Mouse (Mus musculus) heart, postnatal 0 days (tissue): ENCODE data around the gene Spaca7. TPM values are rescaled to one million over a fixed set of nuclear protein-coding genes. Genes with fewer than 3 reads are reported as not detected.
"Not testable (repeated sequence)": the region's sequence is repeated elsewhere in the genome, so short reads cannot be mapped to it uniquely, and the experiment has no call there.

Experiments used
- ATAC-seq: fragments of 200-750 bp; cut with Nextera tagmentation; 2 replicates; pipeline ENCODE4 v1.8.0; 2017; ENCODE audit warnings: low read depth, moderate number of reproducible peaks, moderate library complexity; ENCODE audit not compliant: insufficient read depth
- DNase-seq: peaks from one replicate; pipeline ENCODE4 v3.0.0-alpha.2; 2016; ENCODE audit warnings: low spot score
- H3K27ac ChIP-seq: fragments of 300-500 bp; sonication (generic); 2 replicates; pipeline ENCODE4 v1.5.1; 2014; ENCODE audit warnings: low read depth, mild to moderate bottlenecking
- H3K27me3 ChIP-seq: fragments of 300-500 bp; sonication (generic); 2 replicates; pipeline ENCODE4 v1.6.1; 2014; ENCODE audit warnings: low read length, mixed read lengths; ENCODE audit not compliant: control insufficient read depth, insufficient read depth
- H3K36me3 ChIP-seq: fragments of 300-500 bp; sonication (generic); replicated peaks from 2 replicates; pipeline ENCODE4 v1.6.1; 2014; ENCODE audit warnings: low read length, mixed read lengths; ENCODE audit not compliant: control insufficient read depth, insufficient read depth
- H3K4me1 ChIP-seq: fragments of 300-500 bp; sonication (generic); 2 replicates; pipeline ENCODE4 v1.6.1; 2014; ENCODE audit warnings: antibody characterized with exemption; ENCODE audit not compliant: control insufficient read depth, insufficient read depth
- H3K4me2 ChIP-seq: fragments of 300-500 bp; sonication (generic); 2 replicates; pipeline ENCODE4 v1.6.1; 2014; ENCODE audit warnings: low read depth, mild to moderate bottlenecking, low read length, moderate library complexity
- H3K4me3 ChIP-seq: fragments of 300-500 bp; sonication (generic); 2 replicates; pipeline ENCODE4 v1.5.1; 2014; ENCODE audit warnings: low read depth, low read length
- H3K9ac ChIP-seq: fragments of 300-500 bp; sonication (generic); replicated peaks from 2 replicates; pipeline ENCODE4 v1.6.1; 2014; ENCODE audit warnings: low read depth, low read length, mixed read lengths
- H3K9me3 ChIP-seq: fragments of 300-500 bp; sonication (generic); replicated peaks from 2 replicates; pipeline ENCODE4 v1.6.1; 2016; ENCODE audit warnings: low read length; ENCODE audit not compliant: control insufficient read depth
- CTCF ChIP-seq: IDR thresholded peaks from 2 replicates; pipeline ENCODE4 v1.5.1; 2016; ENCODE audit warnings: antibody characterized with exemption, control low read depth, low read depth
- EP300 ChIP-seq: IDR thresholded peaks from 2 replicates; pipeline ENCODE4 v1.6.1; 2016; ENCODE audit warnings: antibody characterized with exemption, low read depth
- WGBS: fragments of 180-500 bp; shearing (Covaris S2); extraction: QIAGEN DNeasy Blood & Tissue Kit; methylation state at CpG from one replicate; pipeline ENCODE4 v1.1.7; 2014; 5-methylcytosine and 5-hydroxymethylcytosine counted together
- polyA plus RNA-seq: library from polyadenylated mRNA; unstranded; fragments of >200 nt; fragmentation: Nextera tagmentation; extraction: Ambion mirVana; gene quantifications from 2 replicates; pipeline ENCODE4 v1.2.1, GENCODE M21; 2015
- total RNA-seq: library from RNA; depleted of rRNA; stranded (reverse); fragments of >200 nt; gene quantifications from 2 replicates; pipeline ENCODE4 v1.2.3, GENCODE M21; 2014; ENCODE audit warnings: low replicate concordance

The Spaca7 gene
- total and polyA plus RNA-seq, 2 experiments from 2014 or later: not detected

GRCm38 (mm10) chr8:12576739-12577138 is 3.9 kb downstream of the Spaca7 start:
- WGBS: 68% methylated on average over 6 of the region's 6 CpGs
- DNase-seq: no peak
- TF ChIP-seq CTCF (no peak), EP300 (no peak)

GRCm38 (mm10) chr8:12579339-12579999 is 6.6 kb downstream of the Spaca7 start:
- 64% methylated on average over 19 of the region's 19 CpGs for WGBS
- not testable (repeated sequence) for H3K4me3 ChIP-seq, H3K9ac ChIP-seq, H3K36me3 ChIP-seq, H3K27ac ChIP-seq, DNase-seq, H3K9me3 ChIP-seq, H3K4me1 ChIP-seq, H3K4me2 ChIP-seq, H3K27me3 ChIP-seq, ATAC-seq

More at GRCm38 (mm10) chr8:12576739-12577138, 3.9 kb downstream of the Spaca7 start:
- no peak overlapping the region for H3K27ac ChIP-seq
- H3K9ac ChIP-seq: no peak overlapping the region
- no peaks in the 10 kb centered on the region for H3K36me3 ChIP-seq
- H3K27me3 ChIP-seq: peaks cover 15% of the 10 kb centered on the region; the same call in 1 of the 2 replicates
- no peaks in the 10 kb centered on the region for H3K4me1 ChIP-seq
- ATAC-seq: no peak
- no peak overlapping the region for H3K4me3 ChIP-seq
- H3K9me3 ChIP-seq: no peaks in the 10 kb centered on the region
- no peak overlapping the region for H3K4me2 ChIP-seq

- no peak overlapping the region for H3K4me2 ChIP-seq
- no peak overlapping the region for H3K4me3 ChIP-seq
- H3K36me3 ChIP-seq: no peaks in the 10 kb centered on the region
- H3K27me3 ChIP-seq: no peaks in the 10 kb centered on the region
- no peaks in the 10 kb centered on the region for H3K9me3 ChIP-seq
- no peak overlapping the region for H3K27ac ChIP-seq
- ATAC-seq (no peak), DNase-seq (no peak)
- H3K4me1 ChIP-seq: no peaks in the 10 kb centered on the region
- 78% methylated on average over 5 of the region's 5 CpGs for WGBS
- TF ChIP-seq EP300: no peak
- TF ChIP-seq CTCF: no peak
- no peak overlapping the region for H3K9ac ChIP-seq
These were observed 11.0 kb downstream of the Spaca7 start for GRCm38 (mm10) chr8:12583785-12584184.

GRCm38 (mm10) chr8:12607223-12607622 is 34.4 kb downstream of the Spaca7 start:
- Histone ChIP-seq H3K27me3 (no peaks in the 10 kb centered on the region), H3K4me3 (no peak overlapping the region), H3K9ac (no peak overlapping the region), H3K36me3 (no peaks in the 10 kb centered on the region), H3K27ac (no peak overlapping the region), H3K4me2 (no peak overlapping the region), H3K9me3 (no peaks in the 10 kb centered on the region), H3K4me1 (no peaks in the 10 kb centered on the region)
- DNase-seq: peak; percentile 67
- peak; percentile 58 for ATAC-seq
- 19% methylated on average over 6 of the region's 6 CpGs for WGBS
- no peak for TF ChIP-seq EP300
- peak; percentile 93 for TF ChIP-seq CTCF

- H3K4me1 ChIP-seq: no peaks in the 10 kb centered on the region
- TF ChIP-seq EP300 (no peak), CTCF (no peak)
- no peak overlapping the region for H3K9ac ChIP-seq
- no peak overlapping the region for H3K4me3 ChIP-seq
- DNase-seq (no peak), ATAC-seq (no peak)
- no peak overlapping the region for H3K4me2 ChIP-seq
- H3K36me3 ChIP-seq: no peaks in the 10 kb centered on the region
- no peaks in the 10 kb centered on the region for H3K9me3 ChIP-seq
- no peak overlapping the region for H3K27ac ChIP-seq
- no peaks in the 10 kb centered on the region for H3K27me3 ChIP-seq
- WGBS: 61% methylated on average over 10 of the region's 10 CpGs
These were observed 36.0 kb downstream of the Spaca7 start for GRCm38 (mm10) chr8:12608810-12609209.
